Mouse (Mus musculus): ENCODE measurements at regions not wholly inside any gene's neighbourhood (a gene's known extent, or its start where the extent isn't known, plus 50 kb on each side); places are given as distances from the start of the nearest gene placed in this dataset.
"Not testable (repeated sequence)": the region's sequence is repeated elsewhere in the genome, so short reads cannot be mapped to it uniquely, and the experiment has no call there.

- not testable (repeated sequence) for DNase-seq
These were observed 284.8 kb upstream of the Shh start for GRCm38 (mm10) chr5:28751821-28752220.

- peak; percentile 79 for DNase-seq
These were observed 267.7 kb upstream of the Shh start for GRCm38 (mm10) chr5:28734768-28735167.

- no peak for DNase-seq
These were observed 255.0 kb upstream of the Shh start for GRCm38 (mm10) chr5:28722067-28722466.

GRCm38 (mm10) chr5:28714978-28715377 lies 247.9 kb upstream of the Shh start:
- DNase-seq, result no peak

GRCm38 (mm10) chr5:28710517-28710916 lies 243.5 kb upstream of the Shh start:
- no peak for DNase-seq

GRCm38 (mm10) chr5:28709626-28710025 lies 242.6 kb upstream of the Shh start:
- DNase-seq, result no peak

GRCm38 (mm10) chr5:28704359-28704758 lies 237.3 kb upstream of the Shh start:
- DNase-seq, result no peak

- DNase-seq, result no peak
These were observed 229.9 kb upstream of the Shh start for GRCm38 (mm10) chr5:28696966-28697365.

- no peak for DNase-seq
These were observed 223.1 kb upstream of the Shh start for GRCm38 (mm10) chr5:28690110-28690509.

- peak; percentile 3 for DNase-seq
These were observed 222.6 kb upstream of the Shh start for GRCm38 (mm10) chr5:28689651-28690050.

GRCm38 (mm10) chr5:28689136-28689535 lies 222.1 kb upstream of the Shh start:
- no peak for DNase-seq

GRCm38 (mm10) chr5:28682821-28683220 lies 215.8 kb upstream of the Shh start:
- no peak for DNase-seq

GRCm38 (mm10) chr5:28680311-28680710 lies 213.3 kb upstream of the Shh start:
- DNase-seq, result no peak

- DNase-seq, result no peak
These were observed 212.7 kb upstream of the Shh start for GRCm38 (mm10) chr5:28679761-28680160.

- no peak for DNase-seq
These were observed 163.1 kb upstream of the Shh start for GRCm38 (mm10) chr5:28630186-28630585.

- DNase-seq, result peak; percentile 33
These were observed 144.8 kb upstream of the Shh start for GRCm38 (mm10) chr5:28611885-28612284.

GRCm38 (mm10) chr5:28596537-28597314 lies 129.7 kb upstream of the Shh start:
- no peak for DNase-seq

GRCm38 (mm10) chr5:28571347-28571998 lies 104.4 kb upstream of the Shh start:
- DNase-seq, result no peak

- no peak for DNase-seq
These were observed 101.4 kb upstream of the Shh start for GRCm38 (mm10) chr5:28568417-28568816.

- DNase-seq, result no peak
These were observed 100.4 kb upstream of the Shh start for GRCm38 (mm10) chr5:28567341-28567905.

- DNase-seq, result no peak
These were observed 96.3 kb upstream of the Shh start for GRCm38 (mm10) chr5:28563401-28563800.

- no peak for DNase-seq
These were observed 95.9 kb upstream of the Shh start for GRCm38 (mm10) chr5:28562917-28563316.

- DNase-seq, result no peak
These were observed 86.5 kb upstream of the Shh start for GRCm38 (mm10) chr5:28553543-28553942.

GRCm38 (mm10) chr5:28530202-28530855 lies 63.3 kb upstream of the Shh start:
- DNase-seq, result no peak

Measured in cerebellum, adult 11 months (tissue).